Mouse (Mus musculus): ENCODE results near the gene Gata1. TPM values are rescaled to one million over a fixed set of nuclear protein-coding genes. Genes with fewer than 3 reads are reported as not detected.
"Not testable (repeated sequence)": the region's sequence is repeated elsewhere in the genome, so short reads cannot be mapped to it uniquely, and the experiment has no call there.

Gata1 gene
- not detected for total RNA-seq (2021)

GRCm38 (mm10) chrX:7977892-7978291 lies at the start of gene Gata1:
Gene Gata1 (minus strand): TSS chrX:7978071.
- no peak for DNase-seq

- no peak for DNase-seq
Observed at GRCm38 (mm10) chrX:8026811-8027210, 48.9 kb upstream of the Gata1 start.

- DNase-seq: no peak
Observed at GRCm38 (mm10) chrX:8024795-8025194, 46.9 kb upstream of the Gata1 start.

- no peak for DNase-seq
Observed at GRCm38 (mm10) chrX:8020111-8020778, 42.4 kb upstream of the Gata1 start.

GRCm38 (mm10) chrX:8018286-8018685 lies 40.4 kb upstream of the Gata1 start, which contains the start of gene Glod5:
Gene Glod5 (minus strand): TSS chrX:8018492.
- no peak for DNase-seq

- DNase-seq: peak in 1 of 2 experiments; percentile 6
Observed at GRCm38 (mm10) chrX:8017142-8017541, 39.3 kb upstream of the Gata1 start.

- not testable (repeated sequence) for DNase-seq
Observed at GRCm38 (mm10) chrX:8015675-8016074, 37.8 kb upstream of the Gata1 start.

GRCm38 (mm10) chrX:8013569-8014314 lies 35.9 kb upstream of the Gata1 start:
- no peak for DNase-seq

- DNase-seq: no peak
Observed at GRCm38 (mm10) chrX:8013157-8013556, 35.3 kb upstream of the Gata1 start.

GRCm38 (mm10) chrX:8009356-8009755 lies 31.5 kb upstream of the Gata1 start:
- not testable (repeated sequence) for DNase-seq

- no peak for DNase-seq
Observed at GRCm38 (mm10) chrX:8008543-8008942, 30.7 kb upstream of the Gata1 start.

- no peak for DNase-seq
Observed at GRCm38 (mm10) chrX:8002971-8003370, 25.1 kb upstream of the Gata1 start.

- DNase-seq: no peak
Observed at GRCm38 (mm10) chrX:8002001-8002400, 24.1 kb upstream of the Gata1 start.

GRCm38 (mm10) chrX:8000546-8001192 lies 22.8 kb upstream of the Gata1 start:
- no peak for DNase-seq

- no peak for DNase-seq
Observed at GRCm38 (mm10) chrX:7993068-7993735, 15.3 kb upstream of the Gata1 start.

GRCm38 (mm10) chrX:7992379-7993067 lies 14.7 kb upstream of the Gata1 start:
- DNase-seq: no peak

- no peak for DNase-seq
Observed at GRCm38 (mm10) chrX:7981368-7981767, 3.5 kb upstream of the Gata1 start.

GRCm38 (mm10) chrX:7971292-7971691 lies 6.6 kb downstream of the Gata1 start:
- DNase-seq: no peak

GRCm38 (mm10) chrX:7968899-7969298 lies 9.0 kb downstream of the Gata1 start:
- DNase-seq: no peak

- DNase-seq: no peak
Observed at GRCm38 (mm10) chrX:7968226-7968625, 9.6 kb downstream of the Gata1 start.

GRCm38 (mm10) chrX:7967596-7968201 lies 10.2 kb downstream of the Gata1 start:
- no peak for DNase-seq

GRCm38 (mm10) chrX:7966161-7966560 lies 11.7 kb downstream of the Gata1 start:
- DNase-seq: no peak
